Comparison of ENCODE assay signal across 14 mouse cellular contexts in the genomic region with DNA sequence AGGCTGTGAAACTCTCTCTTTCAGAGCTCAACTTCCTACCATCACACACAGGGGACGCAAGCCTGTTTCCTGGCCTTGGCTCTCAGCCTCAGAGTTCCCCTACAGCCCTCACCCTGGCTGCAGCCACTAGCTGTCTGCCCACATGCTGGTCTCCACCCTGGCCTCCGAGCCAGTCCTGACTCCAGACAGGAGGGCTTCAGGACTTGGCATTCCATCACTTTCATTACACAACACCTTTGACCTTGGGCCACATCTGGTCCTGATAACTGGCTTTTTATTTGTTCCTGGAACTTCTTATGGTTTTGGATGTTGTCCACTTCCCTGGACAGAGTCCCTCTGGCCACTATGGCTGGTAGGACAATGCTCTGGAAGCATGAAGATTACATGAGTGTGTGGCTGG.
DNase-seq lines count a peak whose midpoint lies in the region; ATAC-seq lines count a peak whose summit lies in the region.
"Had no signal": no experiment of that assay in that cellular context is flagged by ENCODE, and none has a peak within 500 bp of the region (broad histone marks: within the 10 kb centered on the region; RNA-seq: fewer than 3 reads in every experiment).

No protein-coding gene starts in this region.

- ATAC-seq in monocyte, adult 5-6 weeks (replicated peaks; ENCODE audit: insufficient number of reproducible peaks, low FRiP score, low TSS enrichment, poor library complexity, severe bottlenecking) = no peak

- no peaks in the 10 kb centered on the region for H3K36me3 ChIP-seq in limb, embryonic 10.5 days
- H3K36me3 ChIP-seq: neural tube, embryonic 13.5 days had no signal

- WGBS in limb, embryonic 10.5 days = 32% methylated on average over 2 of the region's 2 CpGs

- H3K4me1 ChIP-seq in limb, embryonic 10.5 days = peaks cover 12% of the 10 kb centered on the region
- H3K4me1 ChIP-seq: neural tube, embryonic 13.5 days had no signal

- H3K4me3 ChIP-seq in limb, embryonic 10.5 days = no peak overlapping the region
- H3K4me3 ChIP-seq: erythroblast, embryonic 14.5 days; neural tube, embryonic 13.5 days had no signal

- no peaks in the 10 kb centered on the region for H3K9me3 ChIP-seq in limb, embryonic 10.5 days (replicated peaks)
- H3K9me3 ChIP-seq: neural tube, embryonic 13.5 days had no signal

- DNase-seq in adrenal gland, postnatal 10 days = peak; percentile 10
- DNase-seq in adrenal gland, adult 18-20 months (ENCODE audit: low spot score in 2 of 2) = no peak
- DNase-seq in ovary, adult 18-20 months (ENCODE audit: low spot score) = peak; percentile 15
- DNase-seq in ovary, postnatal 14 days (ENCODE audit: low spot score) = no peak
- peak; percentile 52 for DNase-seq in limb, embryonic 10.5 days (ENCODE audit: low spot score)
- no peak for DNase-seq in cerebellum, postnatal 25 days
- no peak for DNase-seq in retina, embryonic 14.5 days (ENCODE audit: low spot score)
- DNase-seq: kidney, adult 9 months; midbrain, embryonic 14.5 days; right cerebral cortex, postnatal 25 days had no signal

- H3K27me3 ChIP-seq in limb, embryonic 10.5 days (ENCODE audit: low read depth, poor library complexity, severe bottlenecking) = no peaks in the 10 kb centered on the region; the same call in 1 of the 2 replicates
- H3K27me3 ChIP-seq: neural tube, embryonic 13.5 days had no signal

- H3K27ac ChIP-seq in limb, embryonic 10.5 days = peak overlapping the region; percentile 61
- H3K27ac ChIP-seq: hindbrain, embryonic 14.5 days; neural tube, embryonic 13.5 days had no signal

Comparison
In these comparisons a context has a peak if more than half of its experiments do, and no peak if none do; other contexts are left out.
1. DNase-seq: peak in adrenal gland, postnatal 10 days (single experiment), ovary, adult 18-20 months (single experiment) and limb, embryonic 10.5 days (single experiment); none in adrenal gland, adult 18-20 months (0 of 2), ovary, postnatal 14 days (single experiment), cerebellum, postnatal 25 days (0 of 2) and retina, embryonic 14.5 days (single experiment).